Mouse (Mus musculus): Measurements from ENCODE around the gene Cep104.

The Cep104 gene

DNA sequence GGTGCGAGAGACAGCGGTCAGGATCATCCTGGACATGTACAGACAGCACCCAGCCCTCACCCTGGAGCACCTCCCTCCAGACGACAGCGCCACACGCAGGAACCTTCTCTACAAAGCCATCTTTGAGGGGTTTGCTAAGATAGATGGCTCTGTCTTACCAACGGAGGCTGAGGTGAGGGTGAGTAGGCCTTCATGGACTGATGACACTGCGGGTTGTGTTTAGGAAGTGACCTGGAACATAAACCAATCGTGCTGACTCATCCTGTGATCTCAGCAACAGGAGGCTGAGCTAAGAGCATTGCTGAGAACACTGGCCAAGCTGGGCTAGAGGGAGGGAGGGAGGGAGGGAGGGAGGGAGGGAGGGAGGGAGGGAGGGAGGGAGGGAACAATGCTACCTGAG, 18.5 kb downstream of the Cep104 start:
- DNase-seq (ENCODE audit: low spot score in 2 of 2) = no peak

- DNase-seq (ENCODE audit: low spot score in 2 of 2) = no peak
Observed at GRCm38 (mm10) chr4:154005488-154005887, 30.5 kb downstream of the Cep104 start.

DNA sequence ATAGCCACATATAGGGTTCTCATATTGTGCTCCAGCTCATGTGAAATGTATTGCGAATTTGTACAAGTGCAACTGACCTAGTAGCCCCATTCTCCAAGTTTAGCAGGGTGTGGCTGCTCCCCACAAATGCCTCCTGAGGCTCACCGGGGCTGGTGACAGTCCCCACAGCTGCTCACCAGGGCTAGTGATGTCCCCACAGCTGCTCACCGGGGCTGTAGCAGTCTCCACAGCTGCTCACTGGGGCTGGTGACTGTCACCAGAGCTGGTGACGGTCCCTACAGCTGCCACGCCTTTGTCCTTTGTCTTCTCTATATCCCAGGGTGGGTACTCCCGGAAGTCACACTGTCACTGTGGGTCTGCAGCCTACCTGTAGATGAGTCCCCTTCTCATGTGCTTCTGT, 31.3 kb downstream of the Cep104 start:
- no peak for DNase-seq (ENCODE audit: low spot score in 2 of 2)

DNA sequence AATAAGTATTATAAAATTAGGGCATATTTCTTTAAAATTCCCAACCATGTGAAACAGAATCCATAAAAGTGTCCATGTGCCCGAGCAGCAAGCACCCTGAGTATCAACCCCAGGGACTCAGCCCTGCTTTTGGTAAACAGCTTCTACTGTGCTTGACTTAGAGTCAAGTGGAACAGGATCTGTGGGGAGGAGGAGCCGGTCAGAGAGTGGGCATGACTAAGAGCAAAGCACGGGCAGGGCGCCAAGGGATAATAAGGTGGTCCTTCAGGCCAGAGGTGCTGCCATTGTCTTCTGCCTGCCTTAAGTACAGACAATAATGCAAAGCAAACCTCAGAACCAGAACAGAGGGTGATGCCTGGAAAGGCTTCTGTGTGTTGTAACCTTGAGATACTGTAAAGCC, 32.8 kb downstream of the Cep104 start:
- no peak for DNase-seq (ENCODE audit: low spot score in 2 of 2)

DNA sequence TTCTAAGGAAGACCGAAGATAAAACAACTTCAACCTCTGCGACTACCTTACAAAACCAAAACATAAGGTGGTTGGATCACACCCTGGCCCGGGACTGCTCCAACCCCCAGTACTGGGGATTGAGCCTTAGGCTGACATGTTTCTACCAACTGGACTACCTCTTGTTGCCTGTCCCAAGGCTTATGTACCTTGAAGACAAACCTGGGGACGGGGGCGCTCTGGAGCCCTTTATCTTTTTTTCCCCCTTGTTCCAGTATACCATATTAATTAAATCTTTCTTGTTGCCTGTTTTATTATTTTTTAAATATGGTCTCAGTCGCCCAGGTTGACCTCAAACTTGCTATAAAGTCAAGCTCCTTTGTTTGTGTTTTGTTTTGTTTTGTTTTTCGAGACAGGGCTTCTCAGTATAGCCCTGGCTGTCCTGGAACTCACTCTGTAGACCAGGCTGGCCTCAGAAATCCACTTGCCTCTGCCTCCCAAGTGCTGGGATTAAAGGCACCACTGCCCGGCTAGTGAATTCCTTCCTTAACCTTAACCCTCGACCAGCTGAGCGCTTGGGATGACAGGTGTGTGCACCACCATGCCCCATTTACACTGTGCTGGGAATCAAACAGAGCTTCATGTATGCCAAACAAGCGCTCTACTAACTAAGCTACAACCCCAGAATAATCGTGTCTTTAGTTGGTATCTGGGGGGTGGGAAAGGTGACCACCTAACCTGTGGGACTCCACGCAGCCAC, 36.1 kb downstream of the Cep104 start:
- no peak for DNase-seq (ENCODE audit: low spot score in 2 of 2)

- peak; percentile 83 to 86 for DNase-seq (ENCODE audit: low spot score in 2 of 2)
Observed at GRCm38 (mm10) chr4:154011646-154012089, 36.7 kb downstream of the Cep104 start, which contains the start of gene Lrrc47. Gene Lrrc47, plus strand, starts transcription at chr4:154011731.

DNA sequence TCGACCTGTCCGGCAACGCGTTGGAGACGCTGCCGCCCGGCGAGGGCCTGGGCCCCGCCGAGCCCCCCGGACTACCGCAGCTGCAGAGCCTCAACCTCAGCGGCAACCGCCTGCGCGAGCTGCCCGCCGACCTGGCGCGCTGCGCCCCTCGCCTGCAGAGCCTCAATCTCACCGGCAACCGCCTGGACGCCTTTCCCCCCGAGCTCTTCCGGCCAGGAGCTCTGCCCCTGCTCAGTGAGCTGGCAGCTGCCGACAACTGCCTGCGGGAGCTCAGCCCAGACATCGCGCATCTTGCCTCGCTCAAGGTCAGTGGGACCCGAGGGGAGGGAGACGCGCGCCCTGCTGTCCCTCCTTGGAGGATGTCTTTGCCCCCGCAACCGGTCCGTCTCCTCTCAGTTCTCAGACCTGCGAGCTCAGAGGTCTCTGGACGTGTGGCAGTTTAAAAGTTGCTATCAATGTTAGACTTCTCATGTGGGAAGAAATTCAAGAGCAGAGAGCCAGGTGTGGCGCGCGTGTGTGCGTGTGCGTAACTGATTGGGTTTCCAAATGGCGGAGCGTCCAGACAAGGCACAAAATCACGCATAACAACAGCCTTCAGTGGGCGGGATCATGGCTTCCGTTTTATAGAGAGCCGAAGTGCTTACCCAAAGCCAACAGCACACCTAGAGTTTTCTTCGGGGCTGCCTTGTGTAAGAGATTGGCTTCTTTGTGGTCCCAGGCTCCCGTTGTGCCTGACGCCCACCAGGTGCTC, 37.3 kb downstream of the Cep104 start:
- peak in 1 of 2 experiments; percentile 43 for DNase-seq (ENCODE audit: low spot score in 2 of 2)

- no peak for DNase-seq (ENCODE audit: low spot score in 2 of 2)
Observed at GRCm38 (mm10) chr4:154015476-154015875, 40.5 kb downstream of the Cep104 start.

- DNase-seq (ENCODE audit: low spot score in 2 of 2) = peak; percentile 49 to 56
Observed at GRCm38 (mm10) chr4:154019571-154019970, 44.6 kb downstream of the Cep104 start.

- DNase-seq (ENCODE audit: low spot score in 2 of 2) = no peak
Observed at GRCm38 (mm10) chr4:154021432-154021831, 46.4 kb downstream of the Cep104 start.

DNA sequence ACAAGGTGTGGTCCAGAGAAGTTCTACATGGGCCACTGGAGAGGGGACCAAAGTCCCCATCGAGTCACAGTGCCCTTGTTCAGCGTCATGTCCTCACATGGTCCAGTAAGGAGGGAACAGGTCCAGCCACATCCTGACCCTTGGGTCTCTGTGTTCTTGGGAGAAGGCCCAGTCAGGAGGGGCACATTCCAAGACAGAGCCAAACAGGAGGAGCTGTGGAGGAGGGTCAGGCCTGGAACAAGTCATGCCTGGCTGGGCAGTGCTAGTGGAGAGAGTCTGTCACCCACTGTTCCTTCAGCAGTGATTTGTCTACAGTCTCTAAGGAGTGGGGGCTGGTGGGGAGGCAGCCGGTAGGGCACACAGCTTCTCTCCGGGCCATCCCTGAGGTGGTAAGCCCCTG, 47.4 kb downstream of the Cep104 start:
- no peak for DNase-seq (ENCODE audit: low spot score in 2 of 2)

DNA sequence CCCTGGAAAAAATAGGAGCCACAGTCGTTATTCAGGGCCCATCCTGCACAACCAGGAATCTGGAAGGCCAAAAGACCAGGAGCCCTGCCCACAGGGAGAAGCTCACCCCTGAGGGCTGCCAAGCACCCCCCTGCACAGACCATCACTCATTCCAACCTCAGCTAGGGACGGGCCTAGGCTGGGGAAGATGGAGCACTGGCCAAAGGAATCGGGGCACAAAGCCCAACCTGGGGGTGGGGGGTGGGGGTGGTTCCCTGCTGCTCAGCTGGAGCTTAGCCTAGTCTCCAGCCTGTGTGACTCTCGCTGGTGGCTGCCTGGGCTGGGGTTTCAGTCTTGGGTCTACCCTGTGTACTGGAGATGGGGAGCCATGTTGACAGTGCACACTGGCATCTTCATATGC, 47.9 kb downstream of the Cep104 start:
- no peak for DNase-seq (ENCODE audit: low spot score in 2 of 2)

- peak in 1 of 2 experiments; percentile 42 for DNase-seq (ENCODE audit: low spot score in 2 of 2)
Observed at GRCm38 (mm10) chr4:154023754-154024601, 49.0 kb downstream of the Cep104 start.

- peak; percentile 60 to 68 for DNase-seq (ENCODE audit: low spot score in 2 of 2)
Observed at GRCm38 (mm10) chr4:154024729-154025521, 49.9 kb downstream of the Cep104 start.

DNA sequence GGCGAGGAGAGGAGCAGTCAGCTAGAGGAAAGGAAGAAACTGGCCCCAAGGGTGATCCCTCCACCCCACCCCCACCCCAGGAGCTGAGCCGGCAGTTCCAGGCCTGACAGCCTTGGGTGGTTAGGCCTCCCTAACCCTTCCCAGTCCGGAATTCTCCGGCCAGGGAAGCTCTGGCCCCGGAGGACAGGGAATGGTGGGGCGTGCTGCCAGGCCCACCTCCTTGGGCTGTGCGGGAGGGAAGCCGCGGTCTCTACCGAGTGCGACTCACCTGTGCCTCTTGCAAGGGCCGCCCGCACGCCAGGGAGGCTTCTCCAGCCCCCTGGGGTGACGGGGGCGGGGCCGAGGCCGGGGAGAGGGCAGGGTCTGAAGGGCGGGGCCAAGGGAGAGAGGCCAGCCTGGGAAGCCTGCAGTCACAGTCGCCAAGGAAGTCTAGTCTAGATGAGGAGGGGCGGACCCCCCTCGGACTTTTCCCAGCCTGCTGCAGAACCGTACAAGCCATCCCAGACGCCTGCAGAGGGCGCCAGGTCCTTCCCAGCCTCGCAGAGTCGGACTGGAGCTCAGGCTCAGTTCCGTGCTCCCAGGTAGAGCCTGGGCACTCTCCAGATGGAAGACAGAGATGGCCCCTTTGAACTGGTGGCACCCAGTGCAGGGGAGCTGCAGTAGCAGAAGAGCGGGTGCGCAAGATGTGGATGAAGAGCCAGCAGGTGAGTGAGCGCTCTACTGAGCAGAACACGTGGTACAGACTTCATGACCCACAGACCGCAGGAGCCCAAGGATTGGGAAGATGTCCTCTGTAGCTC, 50.8 kb downstream of the Cep104 start, which contains the start of gene Smim1:
Gene Smim1, minus strand, starts transcription at position 590 of the 800 bp plus-strand sequence.
- peak; percentile 68 to 70 for DNase-seq (ENCODE audit: low spot score in 2 of 2)

DNA sequence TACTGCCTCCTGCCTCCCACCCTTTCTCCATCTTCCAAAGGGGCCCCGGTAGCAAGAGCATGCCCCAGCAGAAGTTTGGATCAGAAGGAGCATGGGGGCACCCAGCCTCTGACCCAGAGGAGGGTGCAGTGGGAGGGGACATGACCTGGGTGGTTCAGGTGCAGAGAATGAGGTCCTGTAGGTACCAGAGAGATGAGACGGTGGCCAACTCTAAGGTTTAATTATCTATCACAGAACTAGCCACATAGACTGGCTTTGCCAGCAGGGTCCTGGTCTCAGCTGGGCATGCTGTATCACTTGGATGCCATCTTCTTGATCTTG, 51.4 kb downstream of the Cep104 start:
- DNase-seq (ENCODE audit: low spot score in 2 of 2) = no peak

DNA sequence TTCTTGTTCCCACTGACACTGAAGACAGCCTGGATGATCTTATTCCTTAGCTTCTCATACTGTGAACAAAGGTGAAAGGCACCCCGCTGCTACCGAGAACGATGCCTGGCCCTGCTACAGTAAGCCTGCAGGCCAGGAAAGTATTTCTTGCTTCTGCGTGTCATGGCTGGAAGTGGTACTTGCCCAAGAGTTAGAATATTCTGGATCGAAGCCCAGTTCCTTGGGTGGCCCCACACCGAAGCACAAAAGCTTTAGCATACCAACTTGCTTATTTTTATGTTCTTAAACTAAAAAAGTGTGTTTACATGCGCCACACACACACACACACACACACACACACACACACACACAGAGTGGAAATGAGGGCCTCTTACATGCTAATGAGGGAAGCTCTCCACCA, 53.1 kb downstream of the Cep104 start:
- DNase-seq (ENCODE audit: low spot score in 2 of 2) = no peak

DNA sequence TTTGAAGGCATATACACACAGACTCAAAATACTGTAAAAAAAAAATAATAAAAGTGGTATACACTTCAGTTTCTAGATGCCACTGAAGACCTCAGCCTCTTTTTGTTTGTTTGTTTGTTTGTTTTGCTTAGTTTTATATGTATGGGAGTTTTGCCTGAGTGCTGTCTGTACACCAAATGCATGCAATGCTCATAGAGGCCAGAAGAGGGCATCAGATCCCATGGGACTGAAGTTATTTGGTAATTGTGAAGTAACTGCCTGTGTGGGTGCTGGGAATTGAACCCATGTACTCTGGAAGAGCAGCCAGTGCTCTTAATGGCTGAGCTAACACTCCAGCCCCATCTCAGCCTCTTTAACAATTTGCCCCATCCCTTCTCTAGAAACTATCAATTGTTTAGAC, 53.7 kb downstream of the Cep104 start:
- DNase-seq (ENCODE audit: low spot score in 2 of 2) = no peak

- DNase-seq (ENCODE audit: low spot score in 2 of 2) = no peak
Observed at GRCm38 (mm10) chr4:154037123-154037522, 62.1 kb downstream of the Cep104 start.

DNA sequence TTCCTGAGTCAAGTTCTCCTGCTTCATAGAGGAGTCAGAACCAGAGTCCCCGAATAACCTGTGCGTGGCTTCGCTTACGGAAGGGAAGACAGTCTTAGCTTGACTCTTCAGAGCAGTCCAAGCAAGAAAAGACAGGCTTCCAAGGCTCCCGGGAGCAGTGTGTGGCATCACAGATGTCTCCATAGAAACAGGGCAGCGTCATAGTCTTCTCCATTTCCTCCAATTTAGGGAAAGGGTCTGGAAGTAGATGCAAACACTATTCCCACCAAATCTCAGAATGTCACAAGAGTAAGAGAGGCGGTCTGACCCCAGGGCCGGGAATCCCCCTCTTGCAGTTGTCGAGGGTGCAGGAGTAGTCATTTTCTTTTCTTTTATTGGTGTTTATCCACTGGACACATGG, 67.6 kb downstream of the Cep104 start, which contains the start of gene Ccdc27:
Gene Ccdc27, minus strand, starts transcription at position 101 of the 400 bp plus-strand sequence.
- DNase-seq (ENCODE audit: low spot score in 2 of 2) = no peak

Measured in right cerebral cortex, adult 2 months (tissue).